Mouse (Mus musculus): ENCODE measurements around the gene Tfpi.

GRCm38 (mm10) chr2:84445499-84445898, 31.1 kb downstream of the Tfpi start:
- TF ChIP-seq CTCF (IDR thresholded peaks at IDR 0.05; ENCODE audit: borderline replicate concordance, control insufficient read depth, extremely low read depth, insufficient read depth, low read length, poor library complexity) (no peak), POLR2A (IDR thresholded peaks at IDR 0.05; ENCODE audit: control insufficient read depth, extremely low read depth, insufficient read depth, low read length, poor library complexity) (no peak)

Measured in thymus, adult 2 months (tissue).